Mouse (Mus musculus) ES-E14 (cell line): ENCODE results near the gene Sept9.

Experiments
- CHD2 ChIP-seq: IDR thresholded peaks from 2 replicates; pipeline ENCODE4 v1.6.1; 2014; ENCODE audit warnings: mild to moderate bottlenecking, low read depth, low read length, inconsistent platforms
- MAFK ChIP-seq: IDR thresholded peaks from 2 replicates; pipeline ENCODE4 v1.6.1; 2014; ENCODE audit warnings: mild to moderate bottlenecking, low read depth, low read length, inconsistent platforms; ENCODE audit not compliant: insufficient read depth
- ZC3H11A ChIP-seq: IDR thresholded peaks from 2 replicates; pipeline ENCODE4 v1.6.1; 2012; ENCODE audit warnings: low read depth, mild to moderate bottlenecking, inconsistent platforms, low read length, borderline replicate concordance

DNA sequence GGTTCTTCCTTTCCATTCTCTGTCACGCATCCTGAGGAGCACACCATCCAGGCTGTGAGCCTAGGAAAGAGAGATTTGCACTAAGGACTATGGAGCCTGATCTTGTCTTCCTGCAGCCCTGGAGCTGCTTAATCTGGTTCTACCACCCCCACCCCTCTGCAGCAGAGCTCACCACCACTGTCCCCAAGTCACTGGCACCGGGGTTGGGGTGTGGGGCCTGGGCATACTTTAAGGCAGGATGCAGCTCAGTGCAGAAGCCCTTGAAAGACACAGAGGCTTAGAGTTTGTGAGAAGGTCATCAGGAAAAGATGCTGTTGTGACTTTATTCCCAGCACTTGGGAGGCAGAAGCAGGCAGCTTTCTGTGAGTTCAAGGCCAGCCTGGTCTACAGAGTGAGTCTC, 135.7 kb downstream of the Sept9 start:
- TF ChIP-seq CHD2: no peak
- no peak for TF ChIP-seq MAFK
- no peak for TF ChIP-seq ZC3H11A
